Mouse (Mus musculus) erythroblast, embryonic 14.5 days (primary cell): ENCODE data around the gene Gmnn.

Experiments
- GATA1 ChIP-seq: IDR thresholded peaks from 2 replicates; pipeline ENCODE4 v1.6.1; 2012; ENCODE audit warnings: low read length, inconsistent platforms, mixed read lengths
- TAL1 ChIP-seq: IDR thresholded peaks from 3 replicates; pipeline ENCODE4 v1.6.1; 2012; ENCODE audit warnings: low read length, inconsistent platforms, mixed read lengths

GRCm38 (mm10) chr13:24756756-24757155, 5.0 kb downstream of the Gmnn start:
- TF ChIP-seq TAL1 (no peak), GATA1 (no peak)
